Mouse (Mus musculus): ENCODE measurements around the gene Actn4.

DNA sequence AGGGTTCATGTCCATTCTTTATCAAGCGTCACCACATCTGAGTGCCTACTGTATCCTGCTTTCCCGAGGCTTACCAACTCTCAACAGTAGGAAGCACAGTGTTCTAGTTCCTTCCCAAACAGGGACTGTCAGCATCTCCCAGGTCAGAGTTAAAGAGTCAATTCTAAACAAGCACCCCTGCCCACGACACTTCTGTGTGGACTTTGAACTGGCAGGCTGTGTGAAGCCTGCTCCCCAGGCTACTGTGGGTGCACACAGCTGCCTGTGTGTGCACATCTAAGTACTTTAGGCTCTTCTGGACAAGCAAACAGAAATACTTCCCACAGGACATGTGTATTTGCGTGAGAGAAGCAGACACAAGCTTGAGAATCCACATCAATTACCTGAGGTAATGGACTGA is 20.6 kb downstream of the Actn4 start:
- no peak for TF ChIP-seq POLR2A (IDR thresholded peaks at IDR 0.05; ENCODE audit: extremely low read depth, insufficient read depth, low read length)
- no peak for TF ChIP-seq CTCF (IDR thresholded peaks at IDR 0.05; ENCODE audit: low read depth, low read length)

Measured in liver, adult 2 months (tissue).